Mouse (Mus musculus) T-helper 1 cell (primary cell): ENCODE data around the gene Mad1l1.
"Not testable (repeated sequence)": the region's sequence is repeated elsewhere in the genome, so short reads cannot be mapped to it uniquely, and the experiment has no call there.

ENCODE experiments used
- in situ Hi-C: fragments of 300-600 bp; cut with MboI, MseI; formaldehyde crosslinking; loops from one replicate; pipeline ENCODE4 v1.15.1; 2025; ENCODE audit warnings: high pct_unique_total_duplicates

Mad1l1 gene

DNA sequence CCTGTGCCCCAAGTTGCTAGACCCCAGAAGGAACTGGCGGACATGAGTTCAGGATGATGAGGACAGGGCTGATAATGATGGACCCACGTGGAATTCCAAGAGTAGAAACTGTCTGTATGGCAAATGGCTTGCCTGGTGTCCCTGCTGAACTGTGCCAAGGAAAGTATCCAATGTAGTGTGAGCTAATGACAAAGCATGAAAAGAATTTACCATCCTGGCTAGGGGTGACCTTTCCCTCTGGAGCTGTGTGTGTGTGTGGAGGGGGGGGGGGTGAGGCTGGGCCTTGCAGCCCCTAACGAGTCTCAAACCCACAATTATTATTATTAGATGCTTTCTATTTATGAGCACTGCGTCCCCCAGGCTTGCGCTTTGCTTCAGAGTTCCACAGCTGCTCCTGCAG, 307.7 kb downstream of the Mad1l1 start:
- in situ Hi-C loops: no loop called here

DNA sequence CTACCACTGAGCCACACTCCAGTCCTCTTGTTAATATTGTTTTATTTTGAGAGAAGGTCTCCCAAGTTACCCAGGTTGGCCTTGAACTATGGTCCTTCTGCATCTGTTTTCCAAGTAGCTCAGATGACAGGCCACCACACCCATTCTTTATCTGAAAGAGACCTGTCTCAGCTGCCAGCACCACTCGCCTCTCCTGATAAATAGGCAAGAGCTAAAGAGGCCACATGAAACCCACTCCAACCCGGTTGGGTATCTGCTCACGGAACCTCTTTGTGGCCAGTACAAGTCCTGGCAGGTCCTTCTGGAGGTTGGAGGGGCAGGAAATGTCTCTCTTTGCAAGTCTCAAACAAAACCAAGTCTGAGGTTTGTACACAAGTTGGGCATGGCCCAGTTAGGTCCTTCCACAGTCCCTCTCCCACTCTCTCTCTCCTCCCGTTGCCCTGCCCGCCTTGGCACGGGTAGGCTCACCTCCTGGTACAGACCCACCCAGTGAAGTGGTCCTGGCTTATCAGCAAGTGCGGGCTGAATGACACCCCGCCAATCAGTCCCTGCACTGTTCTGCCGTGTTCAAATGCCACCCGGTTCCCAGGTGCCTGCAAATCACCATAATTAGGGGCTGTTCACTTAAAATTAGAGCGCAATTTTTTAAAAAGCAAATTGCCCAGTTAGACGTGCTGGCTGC, 308.9 kb downstream of the Mad1l1 start:
- in situ Hi-C loops: no loop called here

DNA sequence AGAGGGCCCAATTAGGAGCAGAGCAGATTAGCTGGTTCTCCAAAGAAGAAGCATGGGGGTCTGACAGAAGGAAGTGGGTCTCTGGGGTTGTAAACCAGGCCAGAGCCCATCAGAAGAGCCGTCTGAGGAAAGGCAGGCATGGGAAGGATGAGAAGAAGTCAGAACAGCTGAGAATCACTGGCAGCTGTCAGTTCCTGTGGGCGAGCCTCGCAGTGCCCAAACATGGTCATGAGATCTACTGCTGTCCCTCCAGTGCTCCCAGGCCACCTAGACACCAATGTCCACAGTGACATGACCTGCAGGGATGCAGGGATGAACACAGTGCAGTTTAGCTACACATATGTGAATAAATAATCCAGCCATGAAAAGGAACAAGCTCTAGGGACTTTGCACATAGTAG, 310.9 kb downstream of the Mad1l1 start:
- in situ Hi-C loops: no loop called here

DNA sequence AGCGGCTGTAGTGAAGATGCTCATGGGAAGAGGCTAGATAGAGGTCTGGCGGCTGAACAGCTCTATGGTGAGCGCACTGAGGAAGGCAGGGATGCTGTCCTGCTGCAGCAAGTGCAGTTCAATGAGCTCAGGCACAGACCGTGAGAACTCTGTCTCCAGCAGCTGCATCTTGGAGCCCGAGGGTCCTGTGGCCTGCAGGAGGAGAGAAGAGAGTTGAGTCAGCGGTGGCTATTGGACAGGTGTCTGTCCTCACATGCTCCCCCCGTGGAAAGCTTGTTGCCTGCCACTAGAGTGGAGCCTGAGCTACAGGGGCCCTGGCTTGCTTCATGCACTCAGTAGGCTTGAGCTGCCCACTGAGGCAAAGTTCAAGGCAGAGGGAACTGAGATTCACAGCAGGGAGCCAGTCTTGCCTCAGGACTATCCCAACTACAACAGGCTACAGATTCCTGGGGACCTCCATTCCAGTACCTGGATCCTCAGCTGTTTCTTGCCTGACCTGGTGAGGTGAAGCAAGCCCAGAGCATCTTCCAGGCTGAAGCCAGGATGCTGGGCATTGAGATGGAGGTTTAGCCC, 312.2 kb downstream of the Mad1l1 start:
- in situ Hi-C loops: no loop called here

DNA sequence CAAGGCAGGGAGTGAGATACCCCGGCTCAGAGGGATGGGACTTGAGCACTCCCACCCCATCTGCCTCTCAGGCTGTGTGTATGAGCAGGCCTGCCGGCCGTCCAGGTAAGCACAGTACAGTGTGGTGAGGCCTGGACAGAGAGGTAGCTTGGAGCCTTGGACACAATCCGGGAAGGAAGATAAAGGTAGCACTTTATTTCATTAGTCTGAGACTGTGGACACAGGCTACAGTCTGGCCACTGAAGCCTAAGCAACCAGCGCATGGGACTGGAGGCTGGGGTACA, 312.9 kb downstream of the Mad1l1 start:
- in situ Hi-C loops: no loop called here

DNA sequence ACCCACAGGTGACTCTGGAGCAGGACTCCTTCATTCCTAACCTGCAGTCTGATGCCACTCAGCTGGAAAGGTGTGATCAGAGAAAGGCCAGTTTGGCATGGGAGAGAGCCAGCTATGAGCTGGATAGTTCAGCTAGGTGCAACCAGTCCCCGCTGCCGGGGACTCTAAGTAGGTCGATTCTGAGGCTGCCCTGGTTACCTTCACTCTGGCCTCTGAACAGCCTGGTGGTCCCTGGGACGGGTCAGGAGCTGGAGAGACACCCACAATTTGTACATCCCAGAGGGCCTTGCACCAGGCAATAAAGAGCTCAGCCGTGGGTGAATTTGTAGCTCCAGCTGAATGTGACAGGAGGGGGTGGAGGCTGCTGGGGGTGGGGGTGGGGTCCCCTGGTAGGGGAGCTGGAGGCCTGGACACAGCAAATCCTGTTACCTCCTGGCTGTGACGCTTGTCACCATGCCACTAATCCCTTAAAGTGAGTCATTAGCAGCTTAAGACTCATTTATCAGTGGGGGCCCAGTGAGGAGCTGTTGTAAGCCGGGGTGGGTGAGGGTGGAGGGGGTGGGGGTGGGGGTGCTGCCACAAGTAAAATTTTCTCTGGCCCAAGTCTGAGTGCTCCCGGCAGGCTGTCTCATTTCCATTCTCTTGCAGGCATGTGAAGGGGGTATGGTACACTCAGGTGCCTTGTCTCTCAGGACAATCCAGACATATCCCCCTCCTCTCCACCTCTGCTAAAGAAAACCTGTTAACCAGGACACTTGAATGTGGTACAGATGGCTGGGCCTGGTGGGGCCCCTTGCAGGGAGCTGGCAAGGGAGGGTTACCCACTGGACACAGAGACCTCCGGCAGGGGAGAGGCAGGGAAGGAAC, 313.5 kb downstream of the Mad1l1 start:
- in situ Hi-C loops: no loop called here

DNA sequence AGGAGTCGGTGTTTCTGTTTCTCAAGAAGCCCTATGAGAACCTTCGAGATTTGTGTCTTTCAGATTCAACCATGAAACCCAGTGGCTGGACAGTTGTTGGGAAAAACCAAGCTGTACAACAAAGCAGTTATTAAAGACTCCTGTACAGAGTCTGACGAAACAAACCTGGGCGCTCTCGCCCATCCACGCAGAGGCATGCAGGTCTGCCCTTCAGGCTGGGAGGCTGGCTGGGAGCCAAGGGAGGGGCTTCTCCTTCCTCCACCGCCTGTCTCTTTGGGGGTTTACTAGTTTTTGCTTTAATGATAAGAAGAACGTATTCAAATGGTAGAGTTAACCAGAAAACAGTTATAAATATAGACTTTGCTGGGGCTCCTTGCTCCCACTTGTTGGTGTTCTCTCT, 314.5 kb downstream of the Mad1l1 start:
- in situ Hi-C loops: no loop called here

DNA sequence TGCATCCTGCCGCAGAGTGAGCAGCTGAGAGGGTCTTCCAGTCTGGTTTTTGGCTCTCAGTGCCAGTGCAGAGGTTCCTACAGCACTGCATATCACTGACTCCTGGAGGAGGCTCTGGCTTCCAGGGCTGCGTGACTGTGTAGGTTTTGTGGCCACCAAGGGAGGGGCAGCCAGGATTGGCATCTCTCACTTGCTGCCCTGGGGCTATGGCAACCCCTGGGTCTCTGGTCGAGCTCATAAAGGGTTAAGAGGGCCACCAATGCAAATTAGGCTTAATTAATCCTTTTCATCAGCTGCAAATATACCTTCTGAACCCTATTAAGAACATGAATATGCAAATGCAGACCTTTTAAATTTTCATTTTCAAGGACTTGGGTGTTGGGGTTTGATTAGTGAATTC, 318.8 kb downstream of the Mad1l1 start:
- in situ Hi-C loops: no loop called here

DNA sequence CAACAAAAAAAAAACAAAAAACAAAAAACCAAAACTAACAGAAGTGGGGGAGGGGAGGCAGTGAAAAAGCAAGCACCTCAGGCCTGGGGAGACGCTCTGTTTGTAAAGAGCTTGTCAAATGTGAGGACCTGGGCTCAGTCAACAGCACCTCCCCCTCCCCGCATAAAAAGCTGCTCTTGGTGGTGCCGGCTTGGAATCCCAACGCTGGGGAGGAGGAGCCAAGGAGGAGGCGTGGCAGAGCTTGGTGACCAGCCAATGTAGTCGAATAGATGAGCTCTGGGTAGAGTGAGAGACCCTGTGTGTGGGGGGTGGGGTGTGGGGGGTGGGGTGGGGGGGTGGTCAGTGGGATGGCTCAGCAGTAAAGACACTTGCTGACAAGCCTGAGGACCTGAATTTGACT, 322.4 kb downstream of the Mad1l1 start:
- in situ Hi-C loops: no loop called here

DNA sequence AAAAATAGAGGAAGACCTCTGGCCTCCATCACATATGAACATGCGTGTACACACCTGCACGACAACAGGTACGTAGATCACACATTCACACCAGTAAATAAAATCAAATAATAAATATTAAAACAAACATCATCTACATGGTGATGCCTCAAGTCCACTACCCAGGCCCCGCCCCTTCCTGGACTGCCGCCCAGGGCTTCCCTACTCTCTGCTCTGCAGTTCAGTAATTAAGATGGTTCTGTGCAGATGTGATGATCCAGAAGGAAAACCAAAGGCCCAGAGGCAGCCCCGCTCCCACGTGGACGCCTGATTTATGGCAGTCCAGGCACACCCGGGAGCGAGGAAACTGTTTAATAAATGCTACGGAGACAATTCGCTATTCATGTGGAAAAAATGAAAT, 323.0 kb downstream of the Mad1l1 start:
- in situ Hi-C loops: not testable (repeated sequence)

DNA sequence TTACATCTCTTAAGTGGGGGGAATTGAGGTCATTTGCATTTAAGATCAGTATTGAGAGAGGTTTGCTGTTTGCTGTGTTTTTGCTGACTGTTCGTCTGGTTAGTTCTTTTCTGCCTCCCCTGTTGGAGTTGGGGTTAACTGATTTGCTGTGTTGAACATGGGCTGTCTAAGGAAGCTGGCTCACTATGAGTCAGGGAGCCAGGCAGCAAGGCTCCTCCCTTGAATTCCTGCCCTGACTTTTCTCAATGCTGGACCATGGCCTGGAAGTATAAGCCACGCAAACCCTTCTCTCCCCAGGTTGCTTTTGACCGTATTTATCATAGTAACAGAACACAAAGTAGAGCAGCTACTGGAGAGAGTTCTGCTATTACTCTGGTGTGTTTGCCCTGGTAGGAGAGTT, 329.8 kb downstream of the Mad1l1 start:
- in situ Hi-C loops: no loop called here

DNA sequence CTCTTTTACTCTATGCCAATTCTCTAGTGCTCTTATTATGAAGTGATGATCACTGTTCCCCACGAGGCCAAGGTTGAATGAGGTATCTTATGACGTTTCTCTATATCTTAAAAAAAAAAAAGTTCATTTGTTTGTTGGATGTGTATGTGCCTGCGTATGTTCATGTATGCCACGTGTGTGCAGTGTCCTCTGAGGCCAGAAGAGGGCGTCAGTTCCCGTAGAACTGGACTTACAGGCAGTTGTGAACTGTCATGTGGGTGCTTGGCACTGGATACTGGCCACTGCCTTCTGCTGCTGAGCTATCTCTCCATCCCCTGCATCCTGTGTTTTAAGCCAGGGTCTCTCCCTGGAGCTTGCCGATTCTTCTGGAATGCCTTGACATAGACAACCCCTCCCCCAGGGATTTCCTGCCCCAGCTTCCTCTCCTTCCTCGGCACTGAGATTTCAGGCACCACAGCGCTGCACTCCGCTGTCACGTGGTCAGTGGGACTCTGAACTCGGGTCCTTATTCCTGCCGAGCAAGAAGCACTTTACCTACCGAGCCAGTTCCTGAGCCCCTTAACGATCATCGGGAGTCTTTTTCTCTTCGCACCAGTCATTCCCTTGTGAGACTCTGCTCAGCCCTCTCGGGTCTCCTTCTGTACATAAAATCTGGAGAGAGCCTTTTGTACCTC, 336.1 kb downstream of the Mad1l1 start:
- in situ Hi-C loops: loop anchor here (5.0 kb wide), 1 partner anchor 52 kb away; no protein-coding TSS in a partner anchor

DNA sequence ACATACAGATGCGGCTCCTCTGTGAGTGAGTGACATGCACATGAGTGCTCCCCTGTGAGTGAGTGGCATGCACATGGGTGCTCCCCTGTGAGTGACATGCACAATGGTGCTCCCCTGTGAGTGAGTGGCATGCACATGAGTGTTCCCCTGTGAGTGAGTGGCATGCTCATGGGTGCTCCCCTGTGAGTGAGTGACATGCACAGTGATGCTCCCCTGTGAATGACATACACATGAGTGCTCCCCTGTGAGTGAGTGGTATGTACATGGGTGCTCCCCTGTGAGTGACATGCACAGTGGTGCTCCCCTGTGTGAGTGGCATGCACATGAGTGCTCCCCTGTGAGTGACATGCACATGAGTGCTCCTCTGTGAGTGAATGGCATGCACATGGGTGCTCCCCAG, 339.4 kb downstream of the Mad1l1 start:
- in situ Hi-C loops: no loop called here

DNA sequence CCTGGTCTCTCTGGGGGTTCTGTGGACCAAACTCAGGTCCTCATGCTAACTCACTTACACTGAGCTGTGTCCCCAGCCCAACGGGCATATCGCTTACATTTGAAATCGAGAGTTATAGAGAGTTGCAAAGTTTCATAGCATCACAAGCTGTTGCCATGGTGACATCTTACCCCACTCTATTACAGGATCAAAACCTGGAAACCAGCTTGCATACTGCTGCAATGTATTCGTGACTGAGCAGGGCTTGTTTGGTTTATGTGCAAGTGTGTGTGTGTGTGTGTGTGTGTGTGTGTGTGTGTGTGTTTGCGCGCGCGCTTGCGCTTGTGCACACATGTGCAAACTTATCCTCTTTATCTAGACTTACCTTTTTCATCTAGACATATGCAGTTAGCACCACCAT, 342.0 kb downstream of the Mad1l1 start:
- in situ Hi-C loops: no loop called here

DNA sequence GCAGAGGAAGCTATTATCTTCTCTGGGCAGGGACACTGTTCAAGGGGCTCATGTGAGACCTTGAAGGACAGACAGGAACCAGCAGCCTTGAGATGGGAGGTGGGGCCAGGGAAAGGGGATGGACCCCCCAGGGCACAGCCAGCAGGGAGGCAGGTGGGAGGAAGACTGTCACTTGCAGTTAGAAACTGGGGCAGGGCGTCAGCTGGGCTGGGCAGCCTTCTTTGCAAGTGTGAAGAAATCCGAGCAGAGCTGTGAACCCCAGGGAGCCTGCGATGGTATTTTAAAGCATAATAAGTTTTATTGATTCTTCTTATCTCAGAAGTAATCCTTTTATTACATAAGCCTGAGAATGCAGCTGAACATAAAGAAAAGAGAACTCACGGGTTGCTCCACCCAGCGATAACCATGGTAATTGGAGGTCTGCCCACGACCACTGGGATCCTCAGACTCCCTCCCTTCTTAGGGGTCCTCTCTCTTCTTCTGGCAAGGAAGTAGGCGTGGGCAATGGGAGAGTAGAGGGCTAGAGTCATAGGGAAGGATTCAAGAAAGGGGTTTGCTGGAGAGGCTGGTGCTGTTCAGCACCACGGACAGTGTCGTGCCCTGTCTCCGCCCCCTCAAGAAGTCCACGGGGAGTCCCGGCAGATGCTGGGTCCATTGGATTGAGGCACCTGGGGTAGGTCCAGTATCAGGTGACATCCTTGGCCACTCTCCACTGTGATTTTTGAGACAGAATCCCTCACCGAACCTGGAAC, 342.7 kb downstream of the Mad1l1 start:
- in situ Hi-C loops: no loop called here

DNA sequence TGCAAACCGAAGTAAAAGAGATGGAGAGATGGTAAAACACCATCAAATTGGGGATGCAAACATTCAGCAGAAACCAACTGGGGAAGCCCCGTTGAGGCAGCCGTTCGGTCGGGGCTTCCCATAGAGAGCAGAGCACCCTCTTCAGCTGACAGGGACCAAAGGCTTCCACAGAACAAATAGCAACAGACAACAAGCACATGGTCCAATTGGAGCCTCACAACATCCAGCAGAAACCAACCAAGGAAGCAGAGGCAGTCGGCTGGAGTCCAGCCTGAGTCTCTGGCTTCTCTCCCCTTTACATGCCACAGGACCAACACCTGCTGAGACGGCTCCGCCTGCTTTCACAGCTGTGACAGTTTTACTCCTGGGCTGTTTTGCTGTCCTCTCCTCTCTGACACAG, 343.9 kb downstream of the Mad1l1 start:
- in situ Hi-C loops: no loop called here

DNA sequence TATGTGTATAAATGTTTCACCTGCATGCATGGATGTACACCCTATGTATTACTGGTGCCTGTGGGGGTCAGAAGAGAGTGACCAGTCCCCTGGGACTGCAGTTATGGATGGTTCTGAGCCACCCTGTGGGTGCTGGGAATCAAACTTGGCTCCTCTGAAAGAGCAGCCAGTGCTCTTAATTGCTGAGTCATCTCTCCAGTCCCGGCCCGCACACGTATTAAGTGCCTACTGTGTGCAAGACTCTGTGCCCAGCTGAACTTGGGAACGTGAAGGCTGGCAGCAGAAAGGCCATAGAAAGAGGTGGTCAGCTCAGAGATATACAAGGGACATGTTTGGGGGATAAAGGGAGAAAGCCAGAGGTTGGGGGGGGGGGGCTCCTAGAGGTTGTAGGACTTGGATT, 344.8 kb downstream of the Mad1l1 start:
- in situ Hi-C loops: no loop called here

DNA sequence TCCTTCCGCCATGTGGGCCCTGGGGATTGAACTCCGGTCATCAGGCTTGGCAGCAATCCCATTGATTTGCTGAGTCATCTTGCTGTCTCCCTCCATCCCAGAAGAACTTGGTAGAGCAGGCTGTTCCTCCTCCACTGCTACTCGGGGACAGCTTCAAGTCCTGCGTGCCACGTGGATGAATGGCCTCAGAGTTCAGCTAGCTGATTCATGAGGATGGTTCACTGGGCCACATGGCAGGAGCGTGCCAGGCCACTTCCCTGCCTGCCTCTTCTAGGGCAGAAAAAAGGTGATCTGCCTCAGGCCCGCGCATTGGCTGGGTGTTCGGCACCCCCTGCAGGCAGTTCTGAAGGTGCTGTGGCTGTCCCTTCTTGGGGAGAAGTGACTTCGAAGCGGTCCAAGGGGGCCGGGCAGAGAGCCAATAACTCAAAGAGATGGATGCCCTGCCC, 351.1 kb downstream of the Mad1l1 start:
- in situ Hi-C loops: no loop called here

DNA sequence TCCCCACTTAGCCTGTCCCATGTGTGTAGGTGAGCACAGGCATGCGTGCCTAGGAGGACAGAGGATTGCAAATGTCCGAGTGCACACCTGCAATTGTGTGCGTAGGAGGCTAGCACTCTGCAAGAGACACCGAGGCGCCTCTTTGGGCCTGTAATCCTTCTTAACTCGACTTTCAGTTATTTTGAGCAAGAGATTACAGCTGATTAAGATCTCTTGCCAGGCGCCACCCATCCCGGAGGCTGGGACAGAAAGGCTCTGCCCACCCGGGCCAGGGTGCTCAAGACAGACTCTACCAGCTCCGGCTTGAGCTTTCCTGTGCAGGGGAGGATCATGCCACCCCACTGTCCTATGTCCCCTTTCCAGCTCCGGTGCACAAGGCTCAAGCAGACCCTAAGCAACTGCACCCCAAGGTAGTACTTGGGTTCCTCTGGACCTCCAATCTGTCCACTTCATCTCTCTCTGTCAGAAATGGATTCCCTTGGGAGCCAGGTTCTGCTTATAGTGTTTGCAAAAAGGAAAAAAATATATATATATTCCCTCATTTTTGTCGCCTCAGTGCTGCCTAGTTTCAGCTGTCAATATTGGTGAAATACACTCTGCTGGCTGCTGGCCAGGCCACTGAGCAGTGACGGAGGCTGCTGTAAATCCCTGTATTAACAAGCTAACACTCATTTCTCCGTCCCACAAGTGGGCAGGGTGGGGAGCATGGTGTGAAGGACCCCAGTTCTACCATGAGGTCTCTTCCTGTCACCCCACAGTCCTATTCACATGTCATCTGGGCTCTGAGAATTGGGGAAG, 352.0 kb downstream of the Mad1l1 start:
- in situ Hi-C loops: no loop called here

DNA sequence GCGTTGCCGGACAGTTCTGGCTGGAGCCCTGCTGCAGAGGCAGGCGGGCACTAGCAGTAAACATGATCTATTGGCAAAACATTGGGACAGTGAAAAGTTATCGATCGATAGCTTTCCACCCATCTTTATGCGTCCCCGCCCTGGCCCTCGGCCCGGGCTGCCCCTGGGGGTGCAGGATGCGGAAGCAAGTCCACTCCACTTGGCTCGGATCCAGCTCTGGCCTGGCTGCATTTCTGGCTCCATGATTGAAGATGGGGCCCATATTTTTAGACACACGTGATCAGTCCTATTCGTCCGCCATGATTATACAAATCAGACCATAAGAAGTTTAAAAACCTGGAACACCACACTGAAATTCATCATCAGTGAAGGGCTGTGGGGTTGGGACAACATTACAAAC, 355.8 kb downstream of the Mad1l1 start:
- in situ Hi-C loops: no loop called here

DNA sequence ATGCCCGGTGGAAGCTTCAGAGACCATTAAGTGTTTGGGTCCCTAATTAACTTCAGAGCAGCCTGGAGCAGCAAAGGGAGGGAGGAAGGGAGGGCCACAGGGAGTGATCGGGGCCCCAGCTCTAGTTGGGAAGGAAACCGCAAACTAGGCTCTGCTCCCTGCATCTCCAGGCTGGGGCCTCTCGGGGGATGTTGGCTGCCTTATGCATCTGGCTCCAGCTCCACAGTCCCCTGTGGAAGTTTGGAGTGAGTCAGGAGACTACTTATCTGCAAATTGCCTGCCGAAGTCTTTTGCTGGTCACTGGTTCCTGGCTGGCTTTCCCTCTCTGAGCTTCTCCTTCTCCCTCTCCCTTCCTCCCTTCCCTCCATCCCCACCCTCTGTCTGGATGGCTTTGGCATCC, 357.0 kb downstream of the Mad1l1 start:
- in situ Hi-C loops: no loop called here
